15 mouse cellular contexts compared by ENCODE assay signal in genomic region chr14:117778538-117779413, GRCm38 (mm10).
A peak's percentile ranks its signal among the peaks of the same experiment; 100 is the strongest.
DNase-seq lines count a peak whose midpoint lies in the region; ATAC-seq and TF ChIP-seq lines count a peak whose summit lies in the region.
"Had no signal": no experiment of that assay in that cellular context is flagged by ENCODE, and none has a peak within 500 bp of the region (broad histone marks: within the 10 kb centered on the region; RNA-seq: fewer than 3 reads in every experiment).

No protein-coding gene starts in this region.

- no peaks in the 10 kb centered on the region for H3K9me3 ChIP-seq in hindbrain, embryonic 13.5 days
- H3K9me3 ChIP-seq in hindbrain, embryonic 11.5 days (ENCODE audit: control insufficient read depth, low read length), result no peaks in the 10 kb centered on the region
- H3K9me3 ChIP-seq in liver, embryonic 16.5 days (replicated peaks; ENCODE audit: control insufficient read depth, low read length), result no peaks in the 10 kb centered on the region
- H3K9me3 ChIP-seq: embryonic facial prominence, embryonic 10.5 days; kidney, embryonic 15.5 days; limb, embryonic 10.5 days had no signal

- TF ChIP-seq POLR2A in bone marrow, adult 2 months (IDR thresholded peaks at IDR 0.05; ENCODE audit: borderline replicate concordance, control insufficient read depth, low read depth, low read length), result no peak

- WGBS in hindbrain, embryonic 13.5 days, result 65% methylated on average over 15 of the region's 15 CpGs
- WGBS in hindbrain, embryonic 11.5 days, result 81% methylated on average over 15 of the region's 15 CpGs
- WGBS in bone marrow, adult 2 months, result 11% methylated on average over 15 of the region's 15 CpGs
- WGBS in liver, embryonic 16.5 days (ENCODE audit: insufficient replicate concordance), result 30% methylated on average over 15 of the region's 15 CpGs

- H3K4me2 ChIP-seq in hindbrain, embryonic 13.5 days, result no peak overlapping the region
- no peak overlapping the region for H3K4me2 ChIP-seq in hindbrain, embryonic 11.5 days (replicated peaks; ENCODE audit: low read depth, low read length)
- no peak overlapping the region for H3K4me2 ChIP-seq in liver, embryonic 16.5 days (ENCODE audit: low read depth, low read length)
- H3K4me2 ChIP-seq: kidney, embryonic 15.5 days; lung, embryonic 14.5 days had no signal

- no peak overlapping the region for H3K4me3 ChIP-seq in hindbrain, embryonic 13.5 days
- H3K4me3 ChIP-seq in hindbrain, embryonic 11.5 days (ENCODE audit: low read depth, low read length), result no peak overlapping the region
- no peak overlapping the region for H3K4me3 ChIP-seq in bone marrow, adult 2 months (replicated peaks; ENCODE audit: control insufficient read depth, low read depth, low read length)
- no peak overlapping the region for H3K4me3 ChIP-seq in liver, embryonic 16.5 days (ENCODE audit: low read depth, low read length)
- H3K4me3 ChIP-seq: embryonic facial prominence, embryonic 10.5 days; erythroblast, embryonic 14.5 days; kidney, embryonic 15.5 days; layer of hippocampus, adult 2 months; limb, embryonic 10.5 days had no signal

- no peaks in the 10 kb centered on the region for H3K27me3 ChIP-seq in hindbrain, embryonic 13.5 days
- H3K27me3 ChIP-seq in hindbrain, embryonic 11.5 days (ENCODE audit: control insufficient read depth, insufficient read depth, low read length), result no peaks in the 10 kb centered on the region
- H3K27me3 ChIP-seq in liver, embryonic 16.5 days (ENCODE audit: control insufficient read depth, insufficient read depth, low read depth, low read length), result no peaks in the 10 kb centered on the region
- H3K27me3 ChIP-seq: kidney, embryonic 15.5 days had no signal

- H3K4me1 ChIP-seq in hindbrain, embryonic 13.5 days (replicated peaks), result peaks cover 23% of the 10 kb centered on the region
- no peaks in the 10 kb centered on the region for H3K4me1 ChIP-seq in hindbrain, embryonic 11.5 days (replicated peaks; ENCODE audit: control insufficient read depth, insufficient read depth, low read length)
- peaks cover 10% of the 10 kb centered on the region; the same call in 1 of the 2 replicates for H3K4me1 ChIP-seq in bone marrow, adult 2 months (ENCODE audit: control insufficient read depth, insufficient read depth, low read length)
- H3K4me1 ChIP-seq in liver, embryonic 16.5 days (ENCODE audit: control insufficient read depth, low read depth, low read length), result no peaks in the 10 kb centered on the region

- no peaks in the 10 kb centered on the region for H3K36me3 ChIP-seq in hindbrain, embryonic 13.5 days
- no peaks in the 10 kb centered on the region for H3K36me3 ChIP-seq in hindbrain, embryonic 11.5 days (ENCODE audit: control insufficient read depth, insufficient read depth, low read length)
- no peaks in the 10 kb centered on the region for H3K36me3 ChIP-seq in liver, embryonic 16.5 days (ENCODE audit: control insufficient read depth, insufficient read depth)
- H3K36me3 ChIP-seq: embryonic facial prominence, embryonic 10.5 days; G1E; kidney, embryonic 15.5 days; limb, embryonic 10.5 days had no signal

- DNase-seq in hindbrain, embryonic 11.5 days (ENCODE audit: low spot score), result no peak
- peak; percentile 18 for DNase-seq in c-Kit-positive CD71-negative TER-119-negative erythroid progenitor cells, embryonic 14.5 days (ENCODE audit: low read depth)
- DNase-seq in cerebellum, adult 11 months, result no peak
- no peak for DNase-seq in kidney, postnatal 14 days
- DNase-seq: adrenal gland, adult 8-10 months; lung, embryonic 14.5 days had no signal

- 0 out of 2 replicates have a peak, but pooled peaks have one; percentile 29 for ATAC-seq in hindbrain, embryonic 13.5 days (ENCODE audit: low FRiP score)
- no peak for ATAC-seq in hindbrain, embryonic 11.5 days (ENCODE audit: low FRiP score)
- peak; percentile 67 for ATAC-seq in liver, embryonic 16.5 days (ENCODE audit: low read depth)

- TF ChIP-seq CTCF in bone marrow, adult 2 months (IDR thresholded peaks at IDR 0.05; ENCODE audit: control insufficient read depth, insufficient read depth, low read length), result no peak

- H3K9ac ChIP-seq in hindbrain, embryonic 13.5 days, result no peak overlapping the region
- no peak overlapping the region for H3K9ac ChIP-seq in hindbrain, embryonic 11.5 days (ENCODE audit: low read depth, low read length)
- H3K9ac ChIP-seq in liver, embryonic 16.5 days (ENCODE audit: low read depth, low read length), result no peak overlapping the region
- H3K9ac ChIP-seq: kidney, embryonic 15.5 days; lung, embryonic 14.5 days had no signal

- H3K27ac ChIP-seq in hindbrain, embryonic 13.5 days, result peak overlapping the region; percentile 18; the same call in 1 of the 2 replicates
- H3K27ac ChIP-seq in hindbrain, embryonic 11.5 days (ENCODE audit: low read depth, low read length), result no peak overlapping the region
- peak overlapping the region; percentile 61 for H3K27ac ChIP-seq in bone marrow, adult 2 months (ENCODE audit: control insufficient read depth, insufficient read depth, low read depth, low read length, poor library complexity)
- peak overlapping the region; percentile 37; the same call in 1 of the 2 replicates for H3K27ac ChIP-seq in liver, embryonic 16.5 days (ENCODE audit: low read length)
- H3K27ac ChIP-seq: embryonic facial prominence, embryonic 10.5 days; kidney, embryonic 15.5 days; layer of hippocampus, adult 2 months; limb, embryonic 10.5 days had no signal
